Mouse (Mus musculus): ENCODE results near the gene Ppm1h. TPM values are rescaled to one million over a fixed set of nuclear protein-coding genes. Genes with fewer than 3 reads are reported as not detected.

Ppm1h gene
- polyA plus RNA-seq, 1 experiment from 2014 or later = 10.7 TPM

- H3K27me3 ChIP-seq = no peaks in the 10 kb centered on the region
- H3K9ac ChIP-seq (replicated peaks) = no peak overlapping the region
- H3K4me1 ChIP-seq = no peaks in the 10 kb centered on the region
- no peaks in the 10 kb centered on the region for H3K36me3 ChIP-seq
- no peaks in the 10 kb centered on the region for H3K9me3 ChIP-seq
- 64% methylated on average over 7 of the region's 7 CpGs for WGBS
- ATAC-seq (replicated peaks) = no peak
- H3K27ac ChIP-seq (replicated peaks) = no peak overlapping the region
- H3K4me3 ChIP-seq = no peak overlapping the region
- H3K4me2 ChIP-seq (replicated peaks) = no peak overlapping the region
Measured at GRCm38 (mm10) chr10:122899971-122900370, 221.4 kb downstream of the Ppm1h start.

- Histone ChIP-seq H3K4me2 (replicated peaks) (no peak overlapping the region), H3K9ac (replicated peaks) (no peak overlapping the region), H3K4me1 (no peaks in the 10 kb centered on the region), H3K36me3 (no peaks in the 10 kb centered on the region), H3K27ac (replicated peaks) (no peak overlapping the region), H3K27me3 (no peaks in the 10 kb centered on the region), H3K4me3 (no peak overlapping the region), H3K9me3 (no peaks in the 10 kb centered on the region)
- no peak for ATAC-seq (replicated peaks)
- 78% methylated on average over 1 of the region's 1 CpGs for WGBS
Measured at GRCm38 (mm10) chr10:122900466-122900865, 221.9 kb downstream of the Ppm1h start.

DNA sequence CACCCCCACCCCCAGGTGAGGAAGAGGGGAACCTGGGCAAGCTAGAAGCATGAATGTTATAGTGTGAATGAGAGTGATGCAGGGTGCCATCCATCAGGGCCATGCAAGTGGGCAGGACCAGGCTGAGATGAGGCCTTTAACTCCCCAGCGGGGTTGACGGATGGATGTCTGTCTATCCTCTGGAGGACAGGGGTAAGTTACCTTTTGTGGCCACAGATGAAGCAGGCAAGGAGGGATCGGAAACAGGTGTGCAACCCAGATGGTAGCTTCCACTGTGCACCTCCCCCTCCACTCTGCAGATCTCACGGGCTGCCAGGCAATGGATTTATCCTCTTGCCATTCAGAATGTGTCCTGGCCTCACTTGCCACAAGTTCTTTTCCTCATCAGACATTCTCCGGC lies 222.8 kb downstream of the Ppm1h start:
- Histone ChIP-seq H3K36me3 (no peaks in the 10 kb centered on the region), H3K4me2 (replicated peaks) (no peak overlapping the region), H3K27ac (replicated peaks) (no peak overlapping the region), H3K4me3 (no peak overlapping the region), H3K4me1 (no peaks in the 10 kb centered on the region), H3K27me3 (no peaks in the 10 kb centered on the region), H3K9ac (replicated peaks) (no peak overlapping the region), H3K9me3 (no peaks in the 10 kb centered on the region)
- no peak for ATAC-seq (replicated peaks)
- WGBS = 79% methylated on average over 5 of the region's 5 CpGs

DNA sequence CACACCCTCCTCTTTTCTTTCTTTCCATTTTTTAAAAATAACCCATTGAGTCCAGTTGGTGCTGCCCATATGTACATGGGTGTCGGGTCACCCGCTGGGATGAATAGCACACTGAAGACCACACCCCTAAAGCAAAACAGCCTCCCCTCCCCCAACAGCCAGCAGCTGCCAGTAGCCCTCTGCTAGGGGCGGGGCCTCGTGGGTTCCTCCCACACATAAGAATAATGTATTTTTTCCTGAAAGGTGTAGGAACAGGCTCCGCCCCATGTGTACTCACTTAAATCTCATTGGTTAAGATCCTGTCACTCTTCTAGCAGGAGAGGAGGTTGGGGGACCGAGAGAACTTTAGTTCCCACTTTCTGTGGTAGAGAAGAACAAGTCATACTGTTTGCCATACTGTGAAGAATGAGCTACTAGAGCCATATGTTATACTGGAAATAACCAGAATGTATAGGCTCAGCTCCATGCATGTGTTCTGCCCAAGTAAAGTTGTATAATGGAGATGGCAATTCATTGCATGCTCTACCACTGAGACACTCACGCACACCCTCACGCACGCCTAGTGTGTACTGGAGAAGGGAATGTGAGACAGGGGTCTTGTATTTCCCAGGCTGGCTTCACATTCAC lies 231.0 kb downstream of the Ppm1h start:
- H3K4me3 ChIP-seq = no peak overlapping the region
- no peak overlapping the region for H3K9ac ChIP-seq (replicated peaks)
- H3K4me2 ChIP-seq (replicated peaks) = no peak overlapping the region
- peaks cover 22% of the 10 kb centered on the region for H3K4me1 ChIP-seq
- no peak overlapping the region for H3K27ac ChIP-seq (replicated peaks)
- no peak for ATAC-seq (replicated peaks)
- no peaks in the 10 kb centered on the region for H3K9me3 ChIP-seq
- H3K27me3 ChIP-seq = no peaks in the 10 kb centered on the region
- no peaks in the 10 kb centered on the region for H3K36me3 ChIP-seq
- 88% methylated on average over 9 of the region's 9 CpGs for WGBS

- Histone ChIP-seq H3K4me3 (no peak overlapping the region), H3K9ac (replicated peaks) (no peak overlapping the region), H3K27ac (replicated peaks) (0 out of 2 replicates have a peak overlapping the region, but pooled peaks have one; percentile 87), H3K9me3 (no peaks in the 10 kb centered on the region), H3K4me2 (replicated peaks) (no peak overlapping the region), H3K4me1 (peaks cover 22% of the 10 kb centered on the region), H3K36me3 (no peaks in the 10 kb centered on the region), H3K27me3 (no peaks in the 10 kb centered on the region)
- 63% methylated on average over 8 of the region's 8 CpGs for WGBS
- no peak for ATAC-seq (replicated peaks)
Measured at GRCm38 (mm10) chr10:122910798-122911225, 232.2 kb downstream of the Ppm1h start.

DNA sequence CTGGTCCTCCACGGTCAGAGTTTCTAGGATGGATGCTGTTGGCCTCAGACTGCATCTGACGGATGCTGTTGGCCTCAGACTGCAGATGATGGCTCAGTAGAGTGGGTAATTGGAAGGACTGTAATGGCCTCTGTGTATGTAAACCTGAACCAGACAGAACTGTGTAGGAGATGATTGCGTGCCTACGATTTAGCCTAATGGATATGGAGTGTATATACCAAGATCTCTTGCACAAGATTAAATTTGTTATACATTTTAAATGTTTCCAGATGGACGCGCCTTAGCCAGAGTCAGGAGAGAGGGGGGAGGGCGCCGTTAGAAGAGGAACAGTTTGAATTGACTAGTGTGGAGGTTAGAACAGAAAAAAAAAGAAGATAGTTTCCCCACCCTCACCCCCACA lies 233.1 kb downstream of the Ppm1h start:
- Histone ChIP-seq H3K9ac (replicated peaks) (no peak overlapping the region), H3K27me3 (no peaks in the 10 kb centered on the region), H3K9me3 (no peaks in the 10 kb centered on the region), H3K4me1 (peaks cover 22% of the 10 kb centered on the region), H3K4me3 (no peak overlapping the region), H3K4me2 (replicated peaks) (peak overlapping the region; percentile 4; the same call in 1 of the 2 replicates), H3K36me3 (no peaks in the 10 kb centered on the region), H3K27ac (replicated peaks) (peak overlapping the region; percentile 87)
- WGBS = 73% methylated on average over 8 of the region's 8 CpGs
- no peak for ATAC-seq (replicated peaks)

DNA sequence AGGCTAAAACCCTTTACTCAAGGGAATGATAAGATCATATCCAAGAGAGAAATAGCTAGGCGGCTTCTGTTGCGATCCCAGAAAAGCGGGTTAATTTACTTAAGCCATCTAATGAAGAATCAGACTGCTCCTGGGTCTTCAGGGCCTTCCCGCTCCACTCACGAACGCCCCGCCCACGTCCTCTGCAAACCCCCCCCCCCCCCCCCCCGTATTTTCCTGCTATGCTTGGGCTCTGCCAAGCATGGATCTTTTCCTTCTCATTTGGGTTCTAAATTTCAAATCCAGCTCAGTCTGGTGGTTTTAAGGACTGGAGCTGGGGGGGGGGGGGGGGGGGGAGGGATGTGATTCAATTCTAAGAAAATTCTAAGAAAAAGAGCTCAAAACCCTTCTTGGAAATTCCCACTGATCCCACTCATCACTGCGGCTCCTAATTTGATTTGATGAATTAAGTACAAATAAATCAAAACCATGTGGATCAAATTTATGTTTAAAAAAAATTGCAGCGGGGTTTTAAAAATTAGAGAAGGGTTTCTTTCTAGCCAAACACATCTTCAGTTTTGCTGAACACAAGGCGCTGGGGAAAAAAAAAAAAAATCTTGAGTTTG lies 233.6 kb downstream of the Ppm1h start:
- H3K36me3 ChIP-seq = no peaks in the 10 kb centered on the region
- no peak overlapping the region for H3K9ac ChIP-seq (replicated peaks)
- H3K4me2 ChIP-seq (replicated peaks) = peak overlapping the region; percentile 17
- no peaks in the 10 kb centered on the region for H3K27me3 ChIP-seq
- no peak; the same call in 1 of the 2 replicates for ATAC-seq (replicated peaks)
- 36% methylated on average over 12 of the region's 12 CpGs for WGBS
- peaks cover 22% of the 10 kb centered on the region for H3K4me1 ChIP-seq
- H3K27ac ChIP-seq (replicated peaks) = peak overlapping the region; percentile 87
- H3K9me3 ChIP-seq = no peaks in the 10 kb centered on the region
- no peak overlapping the region for H3K4me3 ChIP-seq

DNA sequence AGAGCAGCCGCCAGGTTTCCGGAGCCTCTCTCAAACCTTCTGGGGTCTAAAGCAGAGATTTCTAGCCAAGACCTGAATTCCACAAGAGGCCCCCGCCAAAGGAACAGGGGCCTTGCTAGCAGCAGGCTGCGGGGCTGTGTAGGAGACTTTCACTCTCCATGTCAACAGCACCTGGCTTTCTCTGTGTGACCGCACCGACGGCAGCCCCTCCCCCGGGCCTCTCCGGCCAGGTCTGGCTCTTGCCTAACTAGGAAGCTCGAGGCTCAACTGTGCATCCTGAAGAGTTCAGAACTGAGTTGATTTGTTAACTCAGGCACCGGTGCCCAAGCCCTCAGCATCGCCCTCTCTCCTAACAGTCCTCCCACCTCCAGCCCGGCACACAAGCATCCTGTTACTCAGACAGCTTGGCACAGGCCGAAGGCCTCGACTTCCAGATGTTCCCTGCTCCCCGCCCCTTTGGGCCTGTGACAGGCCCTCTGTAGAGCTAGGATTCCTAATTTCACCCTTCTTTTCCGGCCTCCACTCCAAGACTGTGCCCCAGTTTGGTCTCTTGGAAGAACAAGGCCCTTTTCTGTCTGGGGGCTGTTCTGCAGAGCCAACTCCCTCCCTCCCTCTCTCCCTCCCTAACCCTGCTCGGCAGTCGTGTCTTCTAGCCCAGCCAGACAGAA lies 234.3 kb downstream of the Ppm1h start:
- peak; percentile 88 for ATAC-seq (replicated peaks)
- Histone ChIP-seq H3K27me3 (no peaks in the 10 kb centered on the region), H3K27ac (replicated peaks) (peak overlapping the region; percentile 87), H3K36me3 (no peaks in the 10 kb centered on the region), H3K4me1 (peaks cover 22% of the 10 kb centered on the region), H3K4me3 (no peak overlapping the region), H3K4me2 (replicated peaks) (peak overlapping the region; percentile 17; the same call in 1 of the 2 replicates), H3K9ac (replicated peaks) (0 out of 2 replicates have a peak overlapping the region, but pooled peaks have one; percentile 14), H3K9me3 (no peaks in the 10 kb centered on the region)
- WGBS = 12% methylated on average over 19 of the region's 19 CpGs

DNA sequence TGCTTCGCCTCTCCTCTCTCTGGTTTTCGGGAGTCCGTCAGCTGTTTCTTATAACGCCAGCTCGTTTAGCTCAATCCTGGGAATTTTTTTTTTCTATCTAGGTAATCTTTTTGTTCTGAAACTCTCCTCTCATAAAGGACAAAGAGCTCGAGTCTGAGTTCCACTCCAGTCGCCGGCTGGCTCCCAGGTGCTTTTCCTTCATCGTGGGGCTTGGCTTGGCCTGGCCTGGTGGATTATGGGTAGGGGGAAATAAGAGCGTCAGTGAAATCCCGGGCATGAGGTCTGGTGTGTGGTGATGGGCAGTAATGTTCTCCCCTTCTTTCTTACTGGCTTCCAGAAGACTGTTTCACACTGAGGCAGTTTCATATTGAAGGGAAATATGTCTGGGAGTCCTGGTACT lies 234.8 kb downstream of the Ppm1h start:
- Histone ChIP-seq H3K4me1 (peaks cover 22% of the 10 kb centered on the region), H3K4me2 (replicated peaks) (no peak overlapping the region), H3K36me3 (no peaks in the 10 kb centered on the region), H3K9me3 (no peaks in the 10 kb centered on the region), H3K9ac (replicated peaks) (no peak overlapping the region), H3K27me3 (no peaks in the 10 kb centered on the region), H3K27ac (replicated peaks) (peak overlapping the region; percentile 87), H3K4me3 (no peak overlapping the region)
- no peak for ATAC-seq (replicated peaks)
- WGBS = 21% methylated on average over 11 of the region's 11 CpGs

DNA sequence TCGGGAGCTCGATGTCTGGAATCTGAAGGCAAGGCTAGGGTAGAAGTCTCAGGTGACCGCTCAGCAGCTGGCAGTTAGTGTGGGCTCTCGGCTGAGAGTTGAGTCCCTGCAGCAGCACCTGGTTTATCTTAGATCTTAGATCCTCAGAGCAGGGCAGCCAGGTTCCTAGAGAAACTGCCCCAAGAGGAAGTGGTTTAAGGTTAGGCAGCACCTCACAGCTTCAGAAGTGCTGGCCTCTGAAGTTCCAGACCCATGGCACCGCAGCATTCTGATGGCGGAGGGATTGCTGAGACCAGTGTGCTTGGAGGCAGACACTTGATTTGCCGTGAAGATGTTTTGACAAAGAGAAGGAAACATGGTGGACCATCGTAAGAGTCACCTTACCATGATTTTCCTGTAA lies 237.3 kb downstream of the Ppm1h start:
- no peak for ATAC-seq (replicated peaks)
- Histone ChIP-seq H3K36me3 (no peaks in the 10 kb centered on the region), H3K4me2 (replicated peaks) (no peak overlapping the region), H3K27ac (replicated peaks) (no peak overlapping the region), H3K9ac (replicated peaks) (no peak overlapping the region), H3K27me3 (no peaks in the 10 kb centered on the region), H3K9me3 (no peaks in the 10 kb centered on the region), H3K4me3 (no peak overlapping the region), H3K4me1 (peaks cover 22% of the 10 kb centered on the region)
- WGBS = 90% methylated on average over 8 of the region's 8 CpGs

DNA sequence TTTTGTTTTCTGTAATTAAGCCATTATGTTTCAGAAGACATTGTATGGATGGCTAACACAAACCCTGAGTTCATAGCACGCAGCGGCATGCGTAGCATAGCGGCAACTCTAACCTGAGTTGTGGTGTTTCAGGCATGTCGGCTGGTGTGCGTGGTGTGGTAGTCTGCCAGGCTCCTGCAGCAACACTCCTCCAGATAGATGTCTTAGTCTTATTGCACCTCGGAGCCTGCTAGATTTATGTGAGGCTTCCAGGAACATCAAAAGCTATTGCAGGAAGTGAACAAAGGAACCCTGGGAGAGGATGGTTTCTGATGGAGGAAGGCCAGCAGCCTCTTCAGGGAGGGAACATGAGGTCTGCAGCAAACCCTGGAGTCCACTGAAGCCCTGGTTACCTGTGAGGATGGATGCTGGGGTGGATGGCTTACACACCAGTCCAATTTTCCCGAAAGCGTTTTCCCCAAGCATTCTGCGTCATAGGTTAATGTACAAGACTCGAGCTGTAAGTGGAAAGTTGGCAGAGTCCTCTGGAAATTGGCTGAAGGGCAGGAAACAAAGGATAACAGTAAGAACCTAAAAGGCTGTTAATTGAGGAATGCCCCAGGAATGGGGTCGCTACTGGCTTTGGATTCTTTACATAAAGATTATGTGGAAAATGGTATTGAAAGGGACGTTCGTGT lies 239.2 kb downstream of the Ppm1h start:
- H3K9me3 ChIP-seq = no peaks in the 10 kb centered on the region
- no peak overlapping the region for H3K4me3 ChIP-seq
- no peak for ATAC-seq (replicated peaks)
- peaks cover 8% of the 10 kb centered on the region for H3K4me1 ChIP-seq
- no peak overlapping the region for H3K4me2 ChIP-seq (replicated peaks)
- 88% methylated on average over 14 of the region's 14 CpGs for WGBS
- H3K27ac ChIP-seq (replicated peaks) = no peak overlapping the region
- H3K27me3 ChIP-seq = no peaks in the 10 kb centered on the region
- no peak overlapping the region for H3K9ac ChIP-seq (replicated peaks)
- H3K36me3 ChIP-seq = no peaks in the 10 kb centered on the region

- no peaks in the 10 kb centered on the region for H3K9me3 ChIP-seq
- no peaks in the 10 kb centered on the region for H3K36me3 ChIP-seq
- H3K4me1 ChIP-seq = peaks cover 2% of the 10 kb centered on the region
- no peaks in the 10 kb centered on the region for H3K27me3 ChIP-seq
- no peak overlapping the region for H3K4me3 ChIP-seq
- 92% methylated on average over 9 of the region's 9 CpGs for WGBS
- no peak overlapping the region for H3K4me2 ChIP-seq (replicated peaks)
- H3K9ac ChIP-seq (replicated peaks) = no peak overlapping the region
- H3K27ac ChIP-seq (replicated peaks) = no peak overlapping the region
- ATAC-seq (replicated peaks) = no peak
Measured at GRCm38 (mm10) chr10:122918325-122918694, 239.7 kb downstream of the Ppm1h start.

Data from forebrain, embryonic 15.5 days (tissue).